Mouse (Mus musculus) urinary bladder, adult 2 months (tissue): ENCODE results near the gene Ppig. TPM values are rescaled to one million over a fixed set of nuclear protein-coding genes. Genes with fewer than 3 reads are reported as not detected.

Experiments
- DNase-seq: peaks from one replicate; pipeline ENCODE4 v3.0.0; 2022; ENCODE audit warnings: low spot score
- polyA plus RNA-seq: library from polyadenylated mRNA; depleted of rRNA; stranded (reverse); fragments of >200 nt; gene quantifications from 2 replicates; pipeline ENCODE4 v1.2.3, GENCODE M21; 2012; rRNA removed

The Ppig gene
- polyA plus RNA-seq, 1 experiment: 16.5 TPM

GRCm38 (mm10) chr2:69763340-69763739 lies 41.0 kb downstream of the Ppig start:
- no peak for DNase-seq

- DNase-seq: no peak
These were observed 42.4 kb downstream of the Ppig start for GRCm38 (mm10) chr2:69764716-69765115.

GRCm38 (mm10) chr2:69773331-69773730 lies 51.0 kb downstream of the Ppig start:
- no peak for DNase-seq

- DNase-seq: no peak
These were observed 55.9 kb downstream of the Ppig start for GRCm38 (mm10) chr2:69777985-69778835.

GRCm38 (mm10) chr2:69778836-69779177 lies 56.5 kb downstream of the Ppig start:
- no peak for DNase-seq

- DNase-seq: no peak
These were observed 66.6 kb downstream of the Ppig start for GRCm38 (mm10) chr2:69788974-69789373.

GRCm38 (mm10) chr2:69789429-69790069 lies 67.2 kb downstream of the Ppig start, which contains the start of the genes Ccdc173 and Phospho2:
Ccdc173 (minus strand) TSS chr2:69789575.
Phospho2 (plus strand) TSS chr2:69789623.
- DNase-seq: peak; percentile 94

GRCm38 (mm10) chr2:69790285-69790684 lies 67.9 kb downstream of the Ppig start:
- DNase-seq: peak; percentile 61

GRCm38 (mm10) chr2:69790722-69791121 lies 68.4 kb downstream of the Ppig start:
- no peak for DNase-seq

GRCm38 (mm10) chr2:69802911-69803312 lies 80.6 kb downstream of the Ppig start:
- DNase-seq: peak; percentile 60

Other genes starting within 250 kb of the Ppig start
- 0.19 and 0.22 TPM in 2 replicates for gene Lrp2, start 136.5 kb upstream of the Ppig start, polyA plus RNA-seq
- gene Bbs5, start 75.4 kb upstream of the Ppig start, polyA plus RNA-seq: 10.5 and 17.2 TPM in 2 replicates
- 0.56 and 0.65 TPM in 2 replicates for gene Klhl41, start 52.4 kb upstream of the Ppig start, polyA plus RNA-seq
- gene Fastkd1, start 9.0 kb upstream of the Ppig start, polyA plus RNA-seq: 8.9 and 9.4 TPM in 2 replicates
- 2.5 and 3.3 TPM in 2 replicates for gene Ccdc173, start 67.0 kb downstream of the Ppig start, polyA plus RNA-seq
- 20.7 and 21.5 TPM in 2 replicates for gene Phospho2, start 67.1 kb downstream of the Ppig start, polyA plus RNA-seq
- gene Klhl23, start 99.4 kb downstream of the Ppig start, polyA plus RNA-seq: 40.5 and 48.5 TPM in 2 replicates
- 103 and 105 TPM in 2 replicates for gene Ssb, start 139.0 kb downstream of the Ppig start, polyA plus RNA-seq
- gene Mettl5, start 163.1 kb downstream of the Ppig start, polyA plus RNA-seq: 17.2 and 17.5 TPM in 2 replicates
- 34.6 and 37.0 TPM in 2 replicates for gene Ubr3, start 174.7 kb downstream of the Ppig start, polyA plus RNA-seq